Mouse (Mus musculus) heart, embryonic 13.5 days (tissue): Measurements from ENCODE around the gene Nr4a3. TPM values are rescaled to one million over a fixed set of nuclear protein-coding genes. Genes with fewer than 3 reads are reported as not detected.

Source experiments
- ATAC-seq: fragments of 200-750 bp; cut with Nextera tagmentation; 2 replicates; pipeline ENCODE4 v1.8.0; 2017; ENCODE audit warnings: moderate TSS enrichment; ENCODE audit not compliant: insufficient number of reproducible peaks, low FRiP score, low TSS enrichment; ENCODE audit errors: extremely low read depth
- H3K27ac ChIP-seq: fragments of 300-500 bp; sonication (generic); replicated peaks from 2 replicates; pipeline ENCODE4 v1.5.1; 2015; ENCODE audit warnings: moderate library complexity, mild to moderate bottlenecking, inconsistent platforms
- H3K27me3 ChIP-seq: fragments of 300-500 bp; sonication (generic); replicated peaks from 2 replicates; pipeline ENCODE4 v1.6.1; 2015; ENCODE audit warnings: mild to moderate bottlenecking, inconsistent platforms
- H3K36me3 ChIP-seq: fragments of 300-500 bp; sonication (generic); 2 replicates; pipeline ENCODE4 v1.6.1; 2015; ENCODE audit warnings: mild to moderate bottlenecking, inconsistent platforms
- H3K4me1 ChIP-seq: fragments of 300-500 bp; sonication (generic); 2 replicates; pipeline ENCODE4 v1.6.1; 2015; ENCODE audit warnings: inconsistent platforms
- H3K4me2 ChIP-seq: fragments of 300-500 bp; sonication (generic); 2 replicates; pipeline ENCODE4 v1.6.1; 2015; ENCODE audit warnings: inconsistent platforms, mild to moderate bottlenecking, moderate library complexity
- H3K4me3 ChIP-seq: fragments of 300-500 bp; sonication (generic); 2 replicates; pipeline ENCODE4 v1.5.1; 2015; ENCODE audit warnings: moderate library complexity, mild to moderate bottlenecking, inconsistent platforms
- H3K9ac ChIP-seq: fragments of 300-500 bp; sonication (generic); 2 replicates; pipeline ENCODE4 v1.6.1; 2015; ENCODE audit warnings: inconsistent platforms, mild to moderate bottlenecking, moderate library complexity
- H3K9me3 ChIP-seq: fragments of 300-500 bp; sonication (generic); 2 replicates; pipeline ENCODE4 v1.6.1; 2016; ENCODE audit warnings: inconsistent platforms
- WGBS: fragments of 180-500 bp; shearing (Covaris S2); methylation state at CpG from one replicate; pipeline ENCODE4 v1.1.7; 2015; ENCODE audit warnings: mixed read lengths; 5-methylcytosine and 5-hydroxymethylcytosine counted together
- polyA plus RNA-seq: library from polyadenylated mRNA; unstranded; fragments of >200 nt; fragmentation: Nextera tagmentation; extraction: Ambion mirVana; gene quantifications from 2 replicates; pipeline ENCODE4 v1.2.1, GENCODE M21; 2015

Gene Nr4a3
- polyA plus RNA-seq, 1 experiment from 2014 or later, result 0.28 TPM

GRCm38 (mm10) chr4:48042786-48043701 is 1.9 kb upstream of the Nr4a3 start:
- Histone ChIP-seq H3K36me3 (no peaks in the 10 kb centered on the region), H3K4me3 (peak overlapping the region; percentile 68), H3K4me1 (peaks cover 39% of the 10 kb centered on the region), H3K27me3 (peaks cover 26% of the 10 kb centered on the region), H3K27ac (peak overlapping the region; percentile 98), H3K4me2 (peak overlapping the region; percentile 91), H3K9ac (peak overlapping the region; percentile 89), H3K9me3 (no peaks in the 10 kb centered on the region)
- peak; percentile 79 for ATAC-seq
- WGBS, result under 1% methylated on average over 81 of the region's 105 CpGs

- H3K27me3 ChIP-seq, result peaks cover 36% of the 10 kb centered on the region
- peaks cover 44% of the 10 kb centered on the region for H3K4me1 ChIP-seq
- no peaks in the 10 kb centered on the region for H3K9me3 ChIP-seq
- H3K36me3 ChIP-seq, result no peaks in the 10 kb centered on the region
- peak overlapping the region; percentile 91 for H3K4me2 ChIP-seq
- no peak for ATAC-seq
- H3K27ac ChIP-seq, result peak overlapping the region; percentile 98
- peak overlapping the region; percentile 86 for H3K9ac ChIP-seq
- WGBS, result 1% methylated on average over 11 of the region's 11 CpGs
- peak overlapping the region; percentile 68 for H3K4me3 ChIP-seq
Observed at GRCm38 (mm10) chr4:48044141-48044490, 837 bp upstream of the Nr4a3 start.

GRCm38 (mm10) chr4:48045281-48045720 is 348 bp downstream of the Nr4a3 start:
- Histone ChIP-seq H3K4me1 (peaks cover 44% of the 10 kb centered on the region), H3K4me2 (peak overlapping the region; percentile 91), H3K9me3 (no peaks in the 10 kb centered on the region), H3K27me3 (peaks cover 48% of the 10 kb centered on the region), H3K4me3 (peak overlapping the region; percentile 68), H3K27ac (peak overlapping the region; percentile 98), H3K36me3 (no peaks in the 10 kb centered on the region), H3K9ac (peak overlapping the region; percentile 86)
- no peak for ATAC-seq
- WGBS, result under 1% methylated on average over 42 of the region's 42 CpGs

- Histone ChIP-seq H3K27ac (no peak overlapping the region), H3K4me1 (peaks cover 44% of the 10 kb centered on the region), H3K4me3 (peak overlapping the region; percentile 68), H3K36me3 (no peaks in the 10 kb centered on the region), H3K27me3 (peaks cover 54% of the 10 kb centered on the region), H3K9ac (peak overlapping the region; percentile 86), H3K4me2 (peak overlapping the region; percentile 91), H3K9me3 (no peaks in the 10 kb centered on the region)
- no peak for ATAC-seq
- under 1% methylated on average over 39 of the region's 39 CpGs for WGBS
Observed at GRCm38 (mm10) chr4:48045721-48046460, 938 bp downstream of the Nr4a3 start.

- Histone ChIP-seq H3K4me2 (peak overlapping the region; percentile 91), H3K9ac (peak overlapping the region; percentile 86), H3K4me1 (peaks cover 49% of the 10 kb centered on the region), H3K4me3 (peak overlapping the region; percentile 68), H3K27me3 (peaks cover 60% of the 10 kb centered on the region), H3K27ac (no peak overlapping the region), H3K36me3 (no peaks in the 10 kb centered on the region), H3K9me3 (no peaks in the 10 kb centered on the region)
- no peak for ATAC-seq
- under 1% methylated on average over 20 of the region's 20 CpGs for WGBS
Observed at GRCm38 (mm10) chr4:48046461-48046901, 1.5 kb downstream of the Nr4a3 start.

- H3K27ac ChIP-seq, result no peak overlapping the region
- H3K4me2 ChIP-seq, result peak overlapping the region; percentile 91
- WGBS, result 2% methylated on average over 32 of the region's 33 CpGs
- no peaks in the 10 kb centered on the region for H3K9me3 ChIP-seq
- peaks cover 68% of the 10 kb centered on the region for H3K27me3 ChIP-seq
- H3K36me3 ChIP-seq, result no peaks in the 10 kb centered on the region
- peaks cover 49% of the 10 kb centered on the region for H3K4me1 ChIP-seq
- no peak for ATAC-seq
- H3K9ac ChIP-seq, result peak overlapping the region; percentile 86
- H3K4me3 ChIP-seq, result peak overlapping the region; percentile 68
Observed at GRCm38 (mm10) chr4:48047136-48047765, 2.3 kb downstream of the Nr4a3 start.

- Histone ChIP-seq H3K36me3 (no peaks in the 10 kb centered on the region), H3K27me3 (peaks cover 74% of the 10 kb centered on the region), H3K4me1 (peaks cover 49% of the 10 kb centered on the region), H3K4me3 (peak overlapping the region; percentile 68), H3K9ac (peak overlapping the region; percentile 86), H3K27ac (no peak overlapping the region), H3K9me3 (no peaks in the 10 kb centered on the region), H3K4me2 (peak overlapping the region; percentile 91)
- 2% methylated on average over 30 of the region's 30 CpGs for WGBS
- no peak for ATAC-seq
Observed at GRCm38 (mm10) chr4:48047766-48048371, 2.9 kb downstream of the Nr4a3 start.

- H3K27ac ChIP-seq, result no peak overlapping the region
- peaks cover 82% of the 10 kb centered on the region for H3K27me3 ChIP-seq
- H3K9ac ChIP-seq, result peak overlapping the region; percentile 86
- peak overlapping the region; percentile 91 for H3K4me2 ChIP-seq
- H3K36me3 ChIP-seq, result no peaks in the 10 kb centered on the region
- 6% methylated on average over 35 of the region's 35 CpGs for WGBS
- H3K9me3 ChIP-seq, result no peaks in the 10 kb centered on the region
- no peak for ATAC-seq
- H3K4me1 ChIP-seq, result peaks cover 49% of the 10 kb centered on the region
- peak overlapping the region; percentile 68 for H3K4me3 ChIP-seq
Observed at GRCm38 (mm10) chr4:48048456-48049315, 3.7 kb downstream of the Nr4a3 start.

- 68% methylated on average over 3 of the region's 3 CpGs for WGBS
Observed at GRCm38 (mm10) chr4:48050020-48050419, 5.1 kb downstream of the Nr4a3 start.

GRCm38 (mm10) chr4:48050442-48050841 is 5.5 kb downstream of the Nr4a3 start:
- H3K9me3 ChIP-seq, result no peaks in the 10 kb centered on the region
- peaks cover 90% of the 10 kb centered on the region for H3K27me3 ChIP-seq
- no peak overlapping the region for H3K4me2 ChIP-seq
- ATAC-seq, result no peak
- no peak overlapping the region for H3K4me3 ChIP-seq
- WGBS, result 50% methylated on average over 5 of the region's 5 CpGs
- H3K27ac ChIP-seq, result no peak overlapping the region
- H3K4me1 ChIP-seq, result peaks cover 41% of the 10 kb centered on the region
- no peaks in the 10 kb centered on the region for H3K36me3 ChIP-seq
- no peak overlapping the region for H3K9ac ChIP-seq

More at GRCm38 (mm10) chr4:48050020-48050419, 5.1 kb downstream of the Nr4a3 start:
- no peaks in the 10 kb centered on the region for H3K36me3 ChIP-seq
- no peak overlapping the region for H3K27ac ChIP-seq
- H3K9me3 ChIP-seq, result no peaks in the 10 kb centered on the region
- H3K4me2 ChIP-seq, result no peak overlapping the region
- H3K27me3 ChIP-seq, result peaks cover 93% of the 10 kb centered on the region
- no peak for ATAC-seq
- H3K4me3 ChIP-seq, result no peak overlapping the region
- peaks cover 43% of the 10 kb centered on the region for H3K4me1 ChIP-seq
- no peak overlapping the region for H3K9ac ChIP-seq
